Mouse (Mus musculus) frontal cortex, postnatal 10 days (tissue): ENCODE results near the gene Creld1.

ENCODE experiments used
- DNase-seq, 2 experiments: peaks; one replicate each; pipeline ENCODE4 v3.0.0; 2022; ENCODE audit warnings: low spot score in 2 of 2, mixed read lengths in 1 of 2

Creld1 gene

DNA sequence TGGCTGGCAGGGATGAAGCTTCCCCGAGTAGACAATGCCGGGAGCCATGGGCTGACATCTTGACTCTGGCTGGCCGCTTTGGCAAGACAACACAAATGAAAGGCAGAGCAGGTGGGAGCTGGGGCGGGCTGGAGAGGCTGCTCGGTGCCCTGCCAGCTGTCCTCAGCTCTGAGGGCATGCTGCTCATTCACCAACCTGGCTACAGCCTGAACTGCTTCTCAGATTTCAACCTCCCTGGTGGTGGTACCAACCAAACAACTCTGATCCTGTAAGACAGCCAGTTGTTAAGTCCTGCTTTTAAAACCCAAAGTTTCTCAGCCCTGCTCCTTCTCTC, 25.8 kb downstream of the Creld1 start:
- DNase-seq: no peak

DNA sequence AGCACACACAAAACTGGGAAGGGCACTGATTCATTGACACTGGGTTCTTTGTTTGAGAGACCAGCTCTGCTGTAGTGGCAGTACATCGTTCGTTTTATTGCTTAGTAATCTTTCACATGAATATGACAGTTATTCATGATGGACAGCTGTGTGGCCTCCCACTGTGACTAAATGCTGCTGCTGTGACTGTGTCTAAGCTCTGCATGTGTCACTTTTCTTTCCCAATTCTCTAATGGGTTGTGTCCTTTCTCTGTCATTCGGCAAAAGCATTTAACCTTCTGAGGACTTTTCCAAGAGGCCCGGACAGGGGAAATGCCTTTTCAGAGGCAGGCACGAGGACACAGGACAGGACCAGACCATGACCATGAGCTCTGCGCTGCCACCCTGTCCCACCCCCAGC, 30.8 kb downstream of the Creld1 start:
- DNase-seq: no peak

- no peak for DNase-seq
These were observed 31.5 kb downstream of the Creld1 start for GRCm38 (mm10) chr6:113514600-113514999.

DNA sequence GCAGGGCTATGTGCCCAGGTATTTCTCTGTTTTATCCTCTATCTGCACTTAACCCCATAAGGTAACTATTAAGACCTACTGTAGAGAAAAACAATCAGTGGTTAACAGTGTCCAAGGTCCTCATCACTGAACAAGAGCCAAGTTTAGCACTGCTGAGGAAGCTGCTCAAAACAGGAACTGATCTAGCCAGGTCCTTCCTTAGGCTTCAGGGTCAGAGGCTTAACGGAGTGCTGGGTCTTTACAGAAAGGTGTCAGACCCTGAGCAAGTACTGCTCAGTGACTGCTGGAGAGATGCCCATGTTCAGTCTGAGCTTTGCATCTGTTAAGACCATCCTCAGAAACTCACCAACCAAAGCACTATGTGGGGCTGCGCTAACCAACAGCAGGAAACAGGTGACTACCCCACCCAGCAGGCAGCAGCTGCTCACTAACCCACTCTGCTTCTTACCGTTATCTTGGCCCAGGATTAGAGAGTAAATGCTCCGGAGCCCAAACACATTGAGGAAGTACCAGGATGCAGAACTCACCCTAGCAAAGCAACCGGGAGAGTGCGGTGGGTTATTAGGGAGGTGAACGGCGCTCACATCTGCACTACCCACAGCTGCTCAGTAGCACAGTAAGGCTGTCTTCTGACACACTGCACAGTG, 34.5 kb downstream of the Creld1 start:
- no peak for DNase-seq

DNA sequence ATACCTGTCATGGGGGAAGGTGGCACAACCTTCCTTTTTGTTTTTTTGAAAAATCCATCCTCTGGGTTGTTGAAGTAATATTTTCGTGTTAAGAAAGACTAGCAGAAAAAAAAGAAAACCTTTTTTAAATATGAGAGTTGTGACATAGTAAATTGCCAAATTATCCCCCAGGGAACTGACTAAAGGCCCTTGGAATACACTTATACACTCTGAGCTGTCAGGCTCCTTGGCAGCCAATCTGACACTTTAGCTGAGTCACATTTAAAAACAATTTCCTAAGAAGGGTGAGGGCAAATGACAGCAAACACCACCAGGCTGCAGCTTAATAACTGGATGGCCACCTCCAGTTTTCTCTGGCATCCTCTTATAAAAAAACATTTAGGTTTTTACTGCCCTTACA, 39.2 kb downstream of the Creld1 start:
- DNase-seq: no peak

- no peak for DNase-seq
These were observed 40.3 kb downstream of the Creld1 start for GRCm38 (mm10) chr6:113523420-113523819.

DNA sequence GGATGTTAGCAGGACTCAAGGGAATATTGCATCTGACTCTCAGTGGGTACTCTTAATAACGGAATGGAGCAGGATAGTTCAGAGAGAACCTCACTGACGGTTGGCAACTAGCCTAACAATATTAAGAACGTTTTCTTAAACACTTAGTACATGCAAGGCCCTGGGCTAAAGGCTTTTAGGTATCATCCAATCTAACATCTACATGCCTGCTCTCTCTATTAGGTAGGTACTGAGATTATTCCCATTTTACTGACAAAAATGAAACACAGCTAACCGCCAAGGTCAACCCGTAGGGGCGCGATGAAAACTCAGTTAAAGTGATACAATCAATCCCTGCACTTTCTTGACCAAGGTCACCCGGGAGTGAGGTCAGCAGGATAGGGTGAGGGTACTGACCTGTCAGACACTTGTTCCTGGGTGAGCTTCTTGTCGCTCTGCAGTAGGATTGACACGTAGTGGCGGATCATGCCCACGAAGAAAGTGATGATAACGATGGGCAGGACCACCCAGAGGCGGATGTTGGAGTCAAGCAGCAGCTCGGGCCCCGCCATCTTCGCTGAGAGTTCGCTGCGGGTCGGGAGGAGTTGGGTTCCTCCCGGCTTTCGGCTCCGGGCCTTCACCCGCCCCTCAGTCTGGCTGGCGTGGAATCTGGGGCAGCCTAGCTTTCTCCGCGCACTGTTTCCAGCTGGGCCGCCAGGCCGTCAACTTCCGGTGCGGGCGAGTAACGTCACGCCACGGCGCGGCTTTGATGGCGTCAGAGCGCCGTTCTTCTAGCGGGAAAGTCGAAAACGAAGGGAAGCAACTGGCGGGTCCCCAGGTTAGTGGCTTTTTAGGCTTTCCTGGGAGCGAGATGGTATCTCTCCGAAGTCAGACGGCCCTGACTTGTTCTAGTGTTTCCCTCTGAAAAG, 48.1 kb downstream of the Creld1 start, which contains the start of the genes Emc3 and Fancd2:
Emc3 (minus strand) TSS at position 721 of the 908 bp plus-strand sequence.
Fancd2 (plus strand) TSS at position 751 of the 908 bp plus-strand sequence.
- peak; percentile 80 to 91 for DNase-seq

GRCm38 (mm10) chr6:113531840-113532404, 48.8 kb downstream of the Creld1 start:
- DNase-seq: no peak

DNA sequence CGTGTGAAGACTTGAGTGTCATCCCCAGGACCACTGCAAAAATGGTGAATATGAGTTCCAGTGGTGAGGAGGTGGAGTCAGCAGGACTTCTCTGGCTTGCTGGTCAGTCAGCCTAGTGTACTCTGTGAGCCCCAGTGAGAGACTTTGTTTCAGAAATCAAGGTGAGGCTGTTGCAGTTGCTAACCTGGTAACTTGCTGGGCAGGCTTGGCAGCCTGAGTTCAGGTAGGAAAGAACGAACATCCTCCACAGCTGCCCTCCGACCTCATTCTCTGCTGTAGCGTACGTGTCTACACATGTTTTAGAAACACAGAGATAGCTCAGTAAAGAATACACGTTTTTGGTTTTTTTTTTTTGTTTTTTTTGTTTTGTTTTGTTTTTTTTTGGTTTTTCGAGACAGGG, 51.8 kb downstream of the Creld1 start:
- no peak for DNase-seq

DNA sequence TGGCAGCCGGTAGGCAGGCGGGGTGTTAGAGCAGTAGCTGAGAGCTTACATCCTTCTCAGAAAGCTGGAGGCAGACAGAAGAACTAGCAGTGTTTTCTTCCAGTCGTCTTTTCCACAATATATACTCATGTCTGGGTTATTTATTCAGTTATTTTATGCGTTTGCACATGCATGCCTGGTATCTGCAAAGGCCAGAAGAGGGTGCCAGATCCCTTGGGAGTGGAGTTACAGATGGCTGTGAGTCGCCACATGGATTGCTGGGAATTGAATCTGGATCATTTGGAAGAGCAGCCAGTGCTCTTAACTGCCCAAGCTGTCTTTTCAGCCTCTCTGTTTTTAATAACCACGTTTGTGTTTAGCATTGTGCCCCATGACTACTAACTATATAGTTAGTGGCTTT, 58.5 kb downstream of the Creld1 start:
- DNase-seq: no peak
